Mouse (Mus musculus) layer of hippocampus, adult 9-10 months (tissue): ENCODE measurements at regions not wholly inside any gene's neighbourhood (a gene's known extent, or its start where the extent isn't known, plus 50 kb on each side); places are given as distances from the start of the nearest gene placed in this dataset.

Experiments used
- DNase-seq: peaks from one replicate; pipeline ENCODE4 v3.0.0; 2022; ENCODE audit warnings: low spot score

DNA sequence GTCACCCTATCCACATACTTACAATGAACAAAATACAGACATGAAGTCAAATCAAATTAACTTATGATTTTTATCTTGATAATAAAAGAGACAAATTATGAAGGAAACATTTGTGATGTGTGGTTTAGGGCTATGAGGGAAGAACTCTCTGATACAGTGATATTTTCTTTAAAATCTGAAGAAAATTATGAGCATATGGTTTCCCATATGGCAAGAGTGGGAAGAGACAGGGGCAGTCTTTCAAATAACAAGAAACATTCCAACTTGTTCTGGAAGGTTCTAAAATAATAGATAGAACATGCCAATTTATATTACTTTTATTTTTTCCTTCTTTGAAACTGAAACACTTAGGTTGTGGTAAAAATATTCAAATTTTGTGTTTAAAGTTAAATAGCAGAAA is 1585.3 kb upstream of the B3galt2 start:
- peak; percentile 56 for DNase-seq
